Mouse (Mus musculus): ENCODE results near the gene Arsj. TPM values are rescaled to one million over a fixed set of nuclear protein-coding genes. Genes with fewer than 3 reads are reported as not detected.

Arsj gene
- total RNA-seq (2021) = 1 to 10 TPM; 1.4 to 2.0 TPM
- long read RNA-seq, experiment 1, partial matches to known transcripts = 0 of 2 reads
- long read RNA-seq, experiment 1, other reads (novel, unspliced or antisense) = 1 of 2 reads
- long read RNA-seq, experiment 2 = 0 reads

DNA sequence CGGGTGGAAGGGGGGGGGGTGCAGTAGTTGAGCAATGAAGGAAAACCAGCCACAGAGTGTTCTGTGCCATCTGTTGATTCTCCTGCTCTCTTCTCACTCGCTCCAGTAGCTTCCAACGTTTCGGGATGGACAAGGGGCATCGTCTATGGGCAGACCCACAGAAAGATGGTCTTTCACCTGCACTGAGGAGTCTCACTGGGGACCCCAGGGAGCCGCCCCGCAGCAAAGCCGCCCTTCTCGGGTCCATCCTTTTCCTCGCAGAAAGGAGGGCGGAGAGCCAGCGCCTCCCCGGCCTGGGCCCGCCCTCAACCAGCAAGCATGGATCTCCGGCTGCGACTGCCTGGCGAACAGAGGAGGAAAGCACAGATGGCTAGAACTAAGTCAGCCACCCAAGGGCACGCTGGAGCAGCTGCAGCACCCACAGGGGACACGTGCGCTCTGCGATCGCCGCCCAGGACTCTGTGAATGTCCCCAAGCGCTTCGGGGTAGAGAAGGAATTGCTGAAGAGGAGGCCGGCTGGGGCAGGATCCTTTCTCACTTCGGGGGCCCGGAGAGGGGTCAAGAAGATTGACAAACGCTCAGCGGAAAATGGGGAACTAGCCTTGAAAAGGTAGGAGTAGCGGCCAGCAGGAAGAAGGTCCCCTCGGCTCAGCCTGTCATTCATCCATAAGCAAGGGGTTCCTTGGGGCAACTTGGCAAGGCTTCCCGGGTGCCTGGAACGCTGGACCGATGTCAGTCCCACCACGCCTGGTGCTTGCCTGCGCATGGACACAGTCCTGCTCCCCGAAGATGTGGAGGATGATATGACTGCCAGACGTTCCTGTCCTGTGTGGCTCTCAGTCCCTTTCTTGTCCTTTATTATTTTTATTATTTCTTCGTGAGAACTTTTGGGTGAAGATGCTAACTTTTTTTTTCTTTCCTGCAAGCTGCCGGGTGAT lies at the start of gene Arsj:
Arsj (plus strand) TSS at position 117 of the 938 bp plus-strand sequence.
- peak in 1 of 2 experiments; percentile 35 for DNase-seq (ENCODE audit: low spot score in 2 of 2)

DNA sequence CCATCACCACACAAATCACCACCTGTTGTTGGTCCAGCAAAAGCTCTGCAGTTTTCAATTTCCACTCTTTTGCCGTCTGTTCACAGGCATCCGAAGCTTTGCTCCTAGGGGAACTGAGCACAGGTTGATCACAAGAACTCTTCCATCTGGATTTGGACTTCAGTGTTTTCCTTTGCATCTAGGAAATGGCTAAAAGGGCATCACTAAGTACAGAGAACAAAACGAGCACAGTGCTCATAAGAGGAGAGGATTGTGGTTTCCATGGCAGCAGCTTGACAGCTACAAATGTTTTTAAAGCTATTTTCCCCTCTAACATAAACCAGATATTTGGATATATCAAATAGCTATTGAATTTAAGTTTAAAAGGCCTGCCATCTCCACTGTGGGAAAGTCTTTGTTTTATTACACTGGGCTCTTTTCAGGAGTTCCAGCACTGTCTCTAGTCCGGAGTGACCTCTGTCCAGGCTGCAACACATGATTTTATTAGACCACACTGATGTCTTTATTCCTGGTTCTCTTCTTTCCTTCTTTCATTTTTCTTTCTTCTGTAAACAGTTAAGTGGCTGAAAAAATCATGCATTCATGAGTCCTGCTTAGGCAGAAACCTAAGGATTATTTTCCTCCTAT lies 38.5 kb upstream of the Arsj start:
- DNase-seq (ENCODE audit: low spot score in 2 of 2) = peak in 1 of 2 experiments; percentile 3

DNA sequence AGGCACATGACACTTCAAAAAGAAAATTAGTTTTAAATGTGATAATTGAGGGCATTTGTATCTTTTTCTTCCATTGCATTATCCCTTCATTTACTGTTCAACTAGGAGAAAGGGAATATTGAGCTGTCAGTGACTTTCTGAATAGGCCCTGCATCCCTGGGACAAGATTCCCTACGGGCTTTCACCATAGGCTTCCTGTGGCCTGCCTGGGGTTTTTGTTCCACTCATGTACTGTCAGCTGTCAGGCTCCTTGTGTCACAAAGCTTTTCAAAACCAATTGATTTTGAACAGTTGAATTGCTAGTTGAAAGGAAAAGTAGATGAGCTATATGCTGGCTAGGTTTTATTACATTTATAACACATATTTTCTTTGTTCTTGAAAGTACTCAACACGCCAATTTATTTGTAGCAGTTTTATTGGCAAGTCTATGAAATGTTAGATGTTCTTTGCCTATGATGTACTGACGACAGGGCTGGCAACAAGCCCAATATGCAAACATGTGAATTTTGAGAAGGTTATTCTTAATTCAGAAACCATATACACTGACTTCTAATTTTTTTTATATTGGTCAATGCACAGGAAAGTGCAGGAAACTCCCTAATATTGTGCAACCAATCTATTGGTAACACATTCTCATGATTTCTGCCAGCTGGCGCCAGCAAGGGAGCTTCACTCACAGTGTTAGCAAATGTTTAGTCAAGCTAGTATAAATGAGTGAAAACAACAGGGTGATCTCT lies 37.4 kb upstream of the Arsj start:
- DNase-seq (ENCODE audit: low spot score in 2 of 2) = peak; percentile 3 to 27

DNA sequence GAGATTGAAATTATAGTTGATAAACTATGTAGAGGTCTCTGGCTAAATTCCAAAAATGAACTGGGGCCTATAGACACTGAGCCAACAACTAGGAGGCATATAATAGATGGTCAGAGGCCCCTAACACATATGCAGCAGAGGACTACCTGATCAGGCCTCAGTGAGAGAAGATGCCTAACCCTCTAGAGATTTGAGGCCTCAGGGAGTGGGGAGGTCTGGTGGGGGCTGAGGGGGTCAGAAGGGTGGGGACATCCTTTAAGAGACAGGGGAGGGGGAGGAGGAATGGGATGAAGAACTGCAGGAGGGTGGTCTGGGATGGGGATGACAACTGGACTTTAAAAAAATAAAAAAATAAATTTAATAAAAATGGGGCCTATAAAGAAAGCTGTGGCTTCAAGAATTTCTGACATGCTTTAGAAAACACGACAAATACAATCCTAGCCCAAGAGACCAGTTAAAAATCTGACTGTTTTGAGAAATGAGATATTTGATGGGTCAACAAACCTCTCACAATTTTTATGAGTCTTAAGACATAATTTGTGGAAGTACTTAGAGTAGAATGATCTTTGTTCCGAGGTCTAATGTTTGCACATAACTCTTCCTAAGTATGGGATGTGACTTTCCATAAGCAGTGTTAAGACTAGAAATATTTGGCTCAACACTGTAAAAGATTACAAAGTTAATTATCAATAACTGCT lies 36.7 kb upstream of the Arsj start:
- no peak for DNase-seq (ENCODE audit: low spot score in 2 of 2)

DNA sequence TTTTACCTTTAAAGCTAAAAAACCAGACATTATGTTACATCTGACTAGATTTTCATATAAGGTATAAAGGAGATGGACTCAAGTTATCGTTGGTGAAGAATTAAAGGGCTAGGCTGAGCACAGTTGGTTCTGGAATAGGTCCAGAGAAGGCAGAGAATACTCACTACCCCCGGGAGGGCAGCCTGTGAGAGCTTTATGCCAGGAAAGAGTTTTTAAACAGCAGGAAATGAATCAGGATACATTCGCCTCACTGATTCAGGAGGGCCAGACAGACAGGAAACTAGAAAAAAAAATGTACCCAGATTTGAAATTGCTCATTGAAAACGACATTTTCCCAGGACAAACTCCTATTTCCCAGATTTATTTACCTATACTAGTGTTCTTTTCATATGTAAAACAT lies 28.2 kb upstream of the Arsj start:
- no peak for DNase-seq (ENCODE audit: low spot score in 2 of 2)

DNA sequence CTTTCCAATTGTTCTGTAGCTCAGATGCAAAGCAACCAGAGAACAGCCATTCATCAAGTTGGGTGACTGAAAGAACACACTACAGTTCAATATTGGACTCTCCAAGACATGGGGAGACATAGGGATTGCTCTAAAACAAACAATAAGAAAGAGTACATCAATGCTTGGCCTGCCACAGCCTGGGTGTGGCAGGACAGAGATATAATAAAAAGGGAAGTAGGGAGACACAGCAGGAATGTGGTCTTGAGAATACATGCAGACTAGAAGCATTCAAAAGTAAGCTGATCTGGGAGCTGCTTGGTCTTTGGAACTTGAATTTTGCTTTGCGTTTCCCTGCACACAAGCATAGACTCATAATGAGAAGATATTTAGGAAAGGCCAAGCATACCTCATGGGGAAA lies 18.7 kb upstream of the Arsj start:
- DNase-seq (ENCODE audit: low spot score in 2 of 2) = no peak

DNA sequence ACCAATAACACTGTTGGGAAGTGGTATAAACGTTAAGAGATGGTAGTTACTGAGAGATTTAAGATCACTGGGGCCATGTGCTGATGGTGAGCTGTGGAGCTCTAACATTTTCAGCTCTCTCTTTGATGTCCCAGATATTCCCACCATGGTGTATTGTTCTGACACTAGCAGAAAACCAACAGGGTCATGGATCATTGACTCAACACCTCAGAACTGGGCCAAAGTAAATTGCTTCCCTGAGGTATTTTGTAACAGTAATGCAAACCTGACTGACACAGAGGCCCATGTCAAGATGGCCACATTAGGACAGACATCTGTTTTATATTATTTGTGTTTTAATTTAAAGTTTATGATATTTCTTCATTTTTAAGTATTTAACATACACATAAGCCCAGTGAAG lies 3.7 kb upstream of the Arsj start:
- no peak for DNase-seq (ENCODE audit: low spot score in 2 of 2)

DNA sequence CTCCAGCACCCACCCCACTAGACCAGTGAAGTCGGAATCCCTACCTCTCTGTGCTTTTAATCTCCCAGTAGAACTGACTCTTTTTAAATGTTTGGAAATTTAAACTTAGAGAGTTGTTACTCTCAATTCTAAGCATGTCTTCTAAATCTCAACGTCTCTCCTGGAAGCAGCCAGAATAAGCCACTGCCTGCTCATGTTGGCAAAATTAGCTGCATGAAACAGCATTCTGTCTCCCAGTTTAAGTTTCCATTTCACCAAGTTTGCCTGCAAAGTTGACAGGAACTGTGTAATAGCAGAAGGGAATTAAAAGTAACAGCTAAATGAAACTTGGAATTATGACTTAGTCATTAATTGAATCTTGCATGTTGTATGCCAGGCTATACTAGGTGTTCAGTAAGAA lies 1.1 kb upstream of the Arsj start:
- no peak for DNase-seq (ENCODE audit: low spot score in 2 of 2)

DNA sequence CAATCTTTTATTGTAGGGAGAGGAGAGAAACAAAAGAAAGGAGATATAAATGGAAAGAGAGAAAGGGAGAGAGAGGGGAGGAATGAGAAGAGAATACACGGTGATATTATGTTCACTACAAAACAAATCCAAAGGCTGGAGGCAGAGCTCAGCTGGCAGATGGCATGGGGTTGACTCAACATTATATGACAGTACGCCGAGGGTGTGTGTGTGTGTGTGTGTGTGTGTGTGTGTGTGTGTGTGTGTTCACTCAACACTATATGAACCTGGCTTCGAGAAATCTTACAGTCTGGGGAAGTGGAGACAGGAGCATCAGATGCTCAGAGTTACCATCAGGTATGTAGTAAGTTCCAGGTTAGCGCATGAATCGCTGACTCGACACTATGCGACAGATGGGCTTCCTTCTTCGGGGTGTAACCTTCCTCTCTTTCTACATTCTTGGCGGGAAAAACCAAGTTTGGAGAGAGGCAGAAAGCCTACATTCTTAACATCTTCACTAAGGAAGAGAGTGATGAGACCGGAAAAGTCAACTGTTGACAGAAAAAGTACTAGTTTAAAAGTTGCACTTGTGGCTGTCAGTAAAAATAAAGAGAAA lies 456 bp upstream of the Arsj start:
- no peak for DNase-seq (ENCODE audit: low spot score in 2 of 2)

DNA sequence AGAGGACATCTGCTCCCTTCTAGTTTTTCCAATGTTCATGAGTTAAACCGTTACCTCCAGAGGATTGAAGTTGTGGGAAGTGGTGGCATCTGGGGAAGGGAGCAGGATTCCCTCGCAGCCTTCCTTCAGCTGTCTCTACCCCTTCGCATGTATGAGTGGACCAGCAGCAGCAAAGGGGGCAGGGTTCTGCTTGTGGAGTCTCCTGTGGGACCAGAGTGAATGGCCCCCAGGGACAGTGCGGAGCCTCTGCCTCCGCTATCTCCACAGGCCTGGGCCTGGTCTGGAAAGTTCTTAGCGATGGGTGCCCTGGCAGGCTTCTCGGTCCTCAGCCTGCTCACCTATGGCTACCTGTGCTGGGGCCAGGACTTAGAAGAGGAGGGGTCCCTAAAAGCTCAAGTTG lies 1.1 kb downstream of the Arsj start:
- DNase-seq (ENCODE audit: low spot score in 2 of 2) = no peak

DNA sequence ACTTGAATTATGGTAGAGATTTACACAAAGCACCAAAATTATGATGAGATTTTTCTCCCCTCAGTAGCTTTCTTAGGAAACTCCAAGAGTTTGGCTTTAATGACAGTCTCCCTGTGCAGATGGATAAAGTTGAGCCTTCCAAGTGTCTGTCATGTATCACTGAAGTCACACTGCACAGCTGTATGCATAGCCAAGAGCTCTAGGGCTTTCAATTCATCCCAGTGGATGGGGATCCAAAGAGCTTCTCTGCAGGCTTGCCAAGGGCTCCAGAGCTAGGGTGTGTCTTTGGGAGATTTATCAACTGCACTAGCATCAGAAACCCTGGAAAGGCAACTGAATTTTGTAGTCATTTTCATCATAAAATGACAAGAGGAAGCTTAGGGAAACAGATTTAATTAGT lies 7.1 kb downstream of the Arsj start:
- DNase-seq (ENCODE audit: low spot score in 2 of 2) = no peak

DNA sequence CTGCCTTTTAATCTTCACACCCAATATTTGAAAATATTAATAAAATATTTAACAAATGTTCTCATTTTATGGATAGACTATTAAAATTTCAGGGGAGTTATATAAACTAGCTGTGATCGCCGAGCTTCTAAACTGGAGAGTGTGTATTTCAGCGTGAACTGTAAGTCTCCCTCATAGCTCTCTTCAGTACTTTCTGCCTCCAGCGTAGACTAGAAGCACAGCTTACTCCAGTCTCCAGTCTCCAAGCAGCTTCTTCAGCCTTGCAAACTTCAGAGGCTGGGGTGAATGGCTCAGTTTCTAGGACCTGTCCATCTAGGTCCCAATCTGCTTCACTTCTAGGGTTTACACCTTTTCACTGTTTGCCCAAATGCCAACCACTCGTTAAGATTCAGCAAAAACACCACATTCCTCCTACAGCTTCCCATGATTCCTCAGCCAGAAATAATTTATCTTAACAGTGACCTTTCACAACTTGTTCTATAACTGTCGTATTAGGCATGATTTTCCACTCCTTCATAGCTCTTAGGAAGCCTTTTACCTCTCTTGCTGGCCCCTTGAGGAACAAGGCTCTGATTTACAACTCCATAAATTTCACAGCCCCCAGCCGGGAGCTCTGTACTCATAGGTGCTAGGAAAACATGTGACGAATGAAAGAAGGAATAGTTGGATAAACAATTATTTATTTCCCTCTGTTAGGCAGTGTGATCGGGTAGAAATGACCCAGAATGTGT lies 9.5 kb downstream of the Arsj start:
- DNase-seq (ENCODE audit: low spot score in 2 of 2) = no peak

DNA sequence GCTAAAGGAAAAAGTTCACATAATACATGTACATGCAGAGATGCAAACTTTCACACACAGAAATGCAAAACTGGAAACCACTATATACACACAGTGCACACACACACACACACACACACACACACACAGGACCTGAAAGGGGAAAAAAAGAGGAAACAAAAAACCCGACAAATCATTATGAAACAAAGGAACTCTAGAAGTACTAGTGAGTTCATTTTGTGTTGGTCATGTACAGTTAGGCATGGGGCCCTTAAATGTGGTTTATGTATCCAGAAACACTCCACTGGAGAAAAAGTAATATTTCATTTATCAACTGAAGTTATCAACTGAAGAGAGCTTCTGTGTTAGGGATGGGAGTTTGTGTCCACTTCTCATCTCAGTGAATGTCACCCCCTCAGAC lies 10.2 kb downstream of the Arsj start:
- no peak for DNase-seq (ENCODE audit: low spot score in 2 of 2)

DNA sequence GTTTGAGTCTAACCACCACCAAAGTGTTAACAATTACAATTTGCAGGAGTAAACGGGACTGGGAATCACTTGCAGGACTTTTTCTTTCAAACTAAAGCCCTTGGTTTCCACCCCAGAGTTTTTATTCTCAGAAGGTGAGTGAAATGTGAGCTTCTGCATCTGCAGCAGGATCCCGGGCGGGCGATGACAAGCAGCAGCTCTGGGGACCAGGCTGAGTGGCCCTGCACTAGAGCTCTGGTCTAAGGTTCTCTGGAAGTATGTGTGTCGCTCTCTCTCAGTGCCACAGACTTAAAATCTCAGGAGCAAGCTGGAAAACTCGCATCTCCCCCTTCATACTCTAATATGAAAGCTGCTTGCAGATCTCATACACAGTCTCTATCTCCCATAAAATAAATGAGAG lies 15.8 kb downstream of the Arsj start:
- DNase-seq (ENCODE audit: low spot score in 2 of 2) = no peak

DNA sequence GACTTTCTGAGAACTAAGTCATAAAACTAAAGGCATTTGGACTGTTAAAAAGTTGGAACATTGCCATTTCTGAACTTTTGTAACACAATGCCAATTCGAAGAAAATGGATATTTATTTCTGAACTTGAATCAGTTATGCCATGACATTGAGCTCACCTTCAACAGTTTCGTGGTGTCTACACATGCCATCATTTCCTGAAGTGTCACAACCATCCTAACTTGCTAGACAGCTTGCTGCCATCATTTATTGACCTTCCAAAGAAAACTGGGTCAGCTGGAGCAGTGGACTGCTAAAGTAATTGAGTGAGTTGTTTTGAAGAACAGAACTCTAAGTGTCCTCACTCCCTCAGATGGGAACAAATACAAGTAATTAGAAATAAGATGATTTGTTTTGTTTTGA lies 16.2 kb downstream of the Arsj start:
- no peak for DNase-seq (ENCODE audit: low spot score in 2 of 2)

DNA sequence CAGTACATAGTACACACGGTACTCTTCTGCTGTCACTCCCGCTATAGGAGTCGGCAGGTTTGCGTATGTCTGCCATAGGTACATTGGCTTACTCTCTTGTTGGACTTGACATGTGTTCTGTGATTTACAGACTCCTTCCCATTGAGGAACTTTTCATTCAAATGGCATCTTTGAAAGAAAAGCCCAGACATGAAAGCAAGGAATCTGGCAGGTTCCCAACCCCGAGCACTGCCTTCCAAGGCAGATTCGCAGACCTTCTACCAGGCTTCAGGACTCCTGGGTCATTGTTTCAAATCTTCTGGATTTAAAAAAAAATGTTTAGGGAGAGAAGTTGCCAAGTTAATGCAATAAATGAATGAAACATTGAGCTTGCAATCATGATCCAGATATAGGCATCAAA lies 19.8 kb downstream of the Arsj start:
- DNase-seq (ENCODE audit: low spot score in 2 of 2) = no peak

DNA sequence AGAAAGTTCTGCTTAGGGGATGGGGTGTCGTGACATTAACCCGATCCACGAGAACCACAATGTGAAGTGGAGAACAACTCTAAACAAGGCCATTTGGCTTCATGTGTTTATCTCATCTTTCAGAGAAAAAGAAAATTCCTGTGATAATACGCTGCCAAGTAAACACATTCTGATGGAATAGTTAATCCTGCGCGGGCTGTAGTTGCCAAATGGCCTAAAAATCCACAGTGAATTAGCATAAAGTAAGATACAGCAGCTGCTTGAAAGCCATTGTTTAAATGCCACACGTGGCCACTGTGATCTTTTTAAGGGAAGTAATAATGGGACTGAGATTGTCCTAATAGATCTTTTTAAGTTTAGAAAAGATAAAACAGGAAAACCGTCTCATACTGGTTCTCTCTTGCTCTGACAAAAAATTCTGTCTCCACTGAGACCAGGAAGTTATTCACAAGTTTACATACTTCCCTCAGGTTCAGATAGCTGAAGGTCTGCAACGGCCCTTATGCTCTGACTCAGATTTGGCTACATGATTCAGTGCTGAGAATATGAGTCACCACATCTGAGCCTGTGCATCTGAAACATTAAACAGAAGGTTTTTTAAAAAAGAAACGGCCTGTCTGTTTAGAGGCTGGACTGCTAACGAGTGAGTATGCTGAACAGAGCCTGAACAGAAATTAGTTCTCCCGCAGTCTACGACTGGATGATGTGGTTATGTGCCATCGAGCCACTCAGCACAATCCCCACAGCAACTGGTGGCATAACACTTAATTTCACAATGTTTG lies 21.4 kb downstream of the Arsj start:
- DNase-seq (ENCODE audit: low spot score in 2 of 2) = no peak

DNA sequence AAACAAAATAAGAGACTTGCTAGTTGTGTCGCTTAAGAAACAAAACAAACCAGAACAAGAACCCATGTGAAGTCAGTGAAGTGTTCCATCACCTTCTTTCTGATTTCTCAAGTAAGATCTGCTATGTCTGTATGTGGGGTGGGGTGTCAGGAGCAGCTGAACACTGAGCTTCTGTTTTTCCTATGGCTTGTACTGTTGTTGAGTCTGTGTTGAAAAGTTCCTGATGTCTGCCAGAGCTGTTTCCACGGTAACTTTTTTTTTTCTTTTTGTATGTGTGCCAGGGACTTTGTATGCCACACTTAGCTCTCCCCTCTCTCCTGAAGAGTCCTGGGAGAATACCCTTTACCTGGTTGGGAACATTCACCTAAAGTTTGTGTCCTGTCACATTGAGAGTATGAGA lies 34.0 kb downstream of the Arsj start:
- DNase-seq (ENCODE audit: low spot score in 2 of 2) = no peak

DNA sequence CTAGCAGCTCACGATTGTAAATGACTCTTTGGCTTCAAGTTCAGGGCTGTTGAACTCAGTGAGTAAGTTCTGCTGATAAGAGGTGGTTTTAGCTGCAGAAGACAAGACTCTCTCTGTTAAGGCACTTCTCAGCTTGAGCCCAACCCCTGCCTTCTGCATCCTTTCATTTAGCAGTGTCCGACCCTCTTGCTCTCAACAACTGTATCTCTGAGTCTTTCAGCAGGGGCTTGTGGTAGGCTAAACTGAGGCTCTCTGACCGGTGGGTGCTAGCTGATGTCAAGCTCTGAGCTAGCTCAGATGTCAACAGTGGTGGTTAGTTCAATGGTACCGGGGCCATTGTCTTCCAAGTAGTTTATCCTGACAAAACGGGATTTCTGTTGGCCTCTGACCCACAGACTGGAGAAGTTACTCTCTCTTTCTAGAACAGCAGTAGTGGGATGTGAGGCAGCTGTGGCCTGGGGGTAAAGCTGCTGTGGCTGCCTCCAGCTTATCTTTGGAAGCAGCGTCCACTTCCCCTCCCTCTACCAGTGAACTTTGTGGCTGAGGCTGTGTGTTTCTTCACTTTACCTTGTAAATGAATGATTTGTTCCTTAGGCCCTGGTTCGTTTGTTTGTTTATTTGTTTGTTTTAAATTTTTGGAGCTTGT lies 34.6 kb downstream of the Arsj start:
- no peak for DNase-seq (ENCODE audit: low spot score in 2 of 2)

Measured in layer of hippocampus, postnatal 14 days (tissue).